Mouse (Mus musculus) cerebellum, adult 2 months (tissue): ENCODE results near the gene Gm8947. TPM values are rescaled to one million over a fixed set of nuclear protein-coding genes. Genes with fewer than 3 reads are reported as not detected.
"Not testable (repeated sequence)": the region's sequence is repeated elsewhere in the genome, so short reads cannot be mapped to it uniquely, and the experiment has no call there.

Source experiments
- DNase-seq, 2 experiments: peaks; one replicate each; pipeline ENCODE4 v3.0.0; 2021
- H3K27ac ChIP-seq: fragments of 200-500 bp; 2 replicates; pipeline ENCODE4 v1.5.1; 2012; ENCODE audit warnings: low read length, control low read depth, inconsistent platforms; ENCODE audit not compliant: insufficient read depth
- H3K27me3 ChIP-seq: fragments of 200-500 bp; 2 replicates; pipeline ENCODE4 v1.6.1; 2012; ENCODE audit warnings: inconsistent platforms, mild to moderate bottlenecking, low read length, moderate library complexity; ENCODE audit not compliant: control insufficient read depth, insufficient read depth
- H3K4me1 ChIP-seq: fragments of 200-500 bp; 2 replicates; pipeline ENCODE4 v1.6.1; 2011; ENCODE audit warnings: low read length; ENCODE audit not compliant: control insufficient read depth, insufficient read depth
- H3K4me3 ChIP-seq: fragments of 200-500 bp; replicated peaks from 2 replicates; pipeline ENCODE3; 2011; ENCODE audit warnings: mild to moderate bottlenecking, low read depth, low read length, control low read depth; ENCODE audit not compliant: insufficient read depth
- CTCF ChIP-seq: fragments of 200-500 bp; IDR thresholded peaks from 2 replicates; pipeline ENCODE4 v1.5.1; 2011; ENCODE audit warnings: low read depth, mild to moderate bottlenecking, control low read depth, low read length, moderate library complexity, borderline replicate concordance; ENCODE audit not compliant: insufficient read depth
- POLR2A ChIP-seq: fragments of 200-500 bp; IDR thresholded peaks from 2 replicates; pipeline ENCODE4 v1.6.1; 2011; ENCODE audit warnings: low read length, control low read depth, borderline replicate concordance; ENCODE audit not compliant: insufficient read depth
- WGBS: fragments of 180-500 bp; shearing (Covaris S2); methylation state at CpG from one replicate; pipeline ENCODE4 v1.1.7; 2018; 5-methylcytosine and 5-hydroxymethylcytosine counted together
- polyA plus RNA-seq: library from polyadenylated mRNA; depleted of rRNA; stranded (reverse); fragments of >200 nt; gene quantifications from 2 replicates; pipeline ENCODE4 v1.2.3, GENCODE M21; 2012

Gm8947 gene
- polyA plus RNA-seq, 1 experiment, result not detected

DNA sequence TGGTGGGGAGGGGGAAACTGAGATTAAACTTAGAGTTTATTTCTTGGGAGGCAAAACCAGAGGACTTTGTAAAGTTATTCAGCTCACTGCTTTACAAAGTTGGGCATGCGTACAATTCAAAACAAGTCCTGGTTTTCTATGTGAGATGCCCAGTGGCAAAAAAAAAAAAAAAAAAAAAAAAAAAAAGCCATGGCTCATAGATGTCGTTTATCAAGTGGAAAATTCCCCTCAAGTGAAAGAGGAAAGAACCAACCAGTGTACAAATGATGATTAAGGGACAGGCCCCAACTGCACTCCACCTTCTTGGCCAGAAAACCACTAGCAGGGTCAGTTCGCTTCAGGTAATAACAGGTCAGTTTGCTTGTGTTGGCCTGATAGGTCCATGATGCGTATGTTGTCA lies 3.7 kb upstream of the Gm8947 start:
- Histone ChIP-seq H3K4me3 (no peak overlapping the region), H3K27me3 (no peaks in the 10 kb centered on the region), H3K27ac (no peak overlapping the region), H3K4me1 (no peaks in the 10 kb centered on the region)
- DNase-seq, result no peak
- WGBS, result 88% methylated on average over 4 of the region's 4 CpGs
- TF ChIP-seq POLR2A (no peak), CTCF (no peak)

- H3K27ac ChIP-seq, DNase-seq, H3K4me3 ChIP-seq, H3K27me3 ChIP-seq, H3K4me1 ChIP-seq: not testable (repeated sequence)
- 66% methylated on average over 15 of the region's 15 CpGs for WGBS
Observed at GRCm38 (mm10) chr1:151192739-151193138, 563 bp downstream of the Gm8947 start.

- H3K4me3 ChIP-seq, DNase-seq, H3K4me1 ChIP-seq, H3K27ac ChIP-seq, H3K27me3 ChIP-seq: not testable (repeated sequence)
- WGBS, result 74% methylated on average over 4 of the region's 4 CpGs
Observed at GRCm38 (mm10) chr1:151195986-151196385, 3.8 kb downstream of the Gm8947 start.

DNA sequence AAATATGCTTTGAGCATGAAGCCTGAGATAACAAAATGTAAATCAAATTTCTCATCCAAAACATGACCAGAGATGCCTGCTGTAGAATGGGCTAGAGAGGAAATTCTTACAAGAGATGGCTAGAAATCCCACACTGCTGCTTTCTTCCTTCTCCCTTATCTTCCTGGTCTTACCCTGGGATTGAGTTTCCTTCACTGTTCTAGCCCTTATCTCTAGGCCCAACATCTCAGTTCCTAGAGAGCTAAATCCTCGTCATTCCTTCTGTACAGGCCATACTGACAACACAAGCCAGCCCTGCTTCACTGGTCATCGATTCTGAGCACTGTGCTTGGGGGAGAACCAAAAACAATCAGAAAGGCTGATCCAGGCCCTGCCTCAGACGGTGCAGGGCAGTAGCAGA lies 4.5 kb downstream of the Gm8947 start:
- not testable (repeated sequence) for H3K4me3 ChIP-seq, H3K4me1 ChIP-seq, DNase-seq, H3K27ac ChIP-seq, H3K27me3 ChIP-seq
- WGBS, result 86% methylated on average over 3 of the region's 3 CpGs

- 86% methylated on average over 3 of the region's 4 CpGs for WGBS
- H3K27me3 ChIP-seq, H3K4me3 ChIP-seq, DNase-seq, H3K27ac ChIP-seq, H3K4me1 ChIP-seq: not testable (repeated sequence)
Observed at GRCm38 (mm10) chr1:151198120-151198519, 5.9 kb downstream of the Gm8947 start, which contains the start of gene Gm47995. TSS of gene Gm47995 (plus strand) at chr1:151198448.

- not testable (repeated sequence) for H3K4me3 ChIP-seq, H3K27ac ChIP-seq, H3K4me1 ChIP-seq, DNase-seq, H3K27me3 ChIP-seq
Observed at GRCm38 (mm10) chr1:151200620-151201019, 8.4 kb downstream of the Gm8947 start.

DNA sequence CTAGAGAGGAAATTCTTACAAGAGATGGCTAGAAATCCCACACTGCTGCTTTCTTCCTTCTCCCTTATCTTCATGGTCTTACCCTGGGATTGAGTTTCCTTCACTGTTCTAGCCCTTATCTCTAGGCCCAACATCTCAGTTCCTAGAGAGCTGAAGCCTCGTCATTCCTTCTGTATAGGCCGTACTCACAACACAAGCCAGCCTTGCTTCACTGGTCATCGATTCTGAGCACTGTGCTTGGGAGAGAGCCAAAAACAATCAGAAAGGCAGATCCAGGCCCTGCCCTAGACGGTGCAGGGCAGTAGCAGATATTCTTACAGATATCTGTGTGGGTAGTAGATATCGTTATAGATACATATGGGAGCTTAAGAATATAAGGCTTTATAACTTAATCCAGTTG lies 10.6 kb downstream of the Gm8947 start:
- H3K27ac ChIP-seq, H3K27me3 ChIP-seq, DNase-seq, H3K4me3 ChIP-seq, H3K4me1 ChIP-seq: not testable (repeated sequence)
- WGBS, result 49% methylated on average over 4 of the region's 5 CpGs

GRCm38 (mm10) chr1:151203818-151204217 lies 11.6 kb downstream of the Gm8947 start, which contains the start of gene 3110040M04Rik:
TSS of gene 3110040M04Rik (plus strand) at chr1:151204121.
- not testable (repeated sequence) for H3K27me3 ChIP-seq, H3K4me3 ChIP-seq, H3K27ac ChIP-seq, DNase-seq, H3K4me1 ChIP-seq
- no CpG with 5 or more reads among the region's 6 CpGs for WGBS

GRCm38 (mm10) chr1:151208493-151208892 lies 16.3 kb downstream of the Gm8947 start:
- not testable (repeated sequence) for H3K27ac ChIP-seq, H3K27me3 ChIP-seq, H3K4me1 ChIP-seq, H3K4me3 ChIP-seq, DNase-seq
- WGBS, result 48% methylated on average over 3 of the region's 5 CpGs

- DNase-seq, H3K27ac ChIP-seq, H3K4me1 ChIP-seq, H3K4me3 ChIP-seq, H3K27me3 ChIP-seq: not testable (repeated sequence)
Observed at GRCm38 (mm10) chr1:151208944-151209343, 16.8 kb downstream of the Gm8947 start.

DNA sequence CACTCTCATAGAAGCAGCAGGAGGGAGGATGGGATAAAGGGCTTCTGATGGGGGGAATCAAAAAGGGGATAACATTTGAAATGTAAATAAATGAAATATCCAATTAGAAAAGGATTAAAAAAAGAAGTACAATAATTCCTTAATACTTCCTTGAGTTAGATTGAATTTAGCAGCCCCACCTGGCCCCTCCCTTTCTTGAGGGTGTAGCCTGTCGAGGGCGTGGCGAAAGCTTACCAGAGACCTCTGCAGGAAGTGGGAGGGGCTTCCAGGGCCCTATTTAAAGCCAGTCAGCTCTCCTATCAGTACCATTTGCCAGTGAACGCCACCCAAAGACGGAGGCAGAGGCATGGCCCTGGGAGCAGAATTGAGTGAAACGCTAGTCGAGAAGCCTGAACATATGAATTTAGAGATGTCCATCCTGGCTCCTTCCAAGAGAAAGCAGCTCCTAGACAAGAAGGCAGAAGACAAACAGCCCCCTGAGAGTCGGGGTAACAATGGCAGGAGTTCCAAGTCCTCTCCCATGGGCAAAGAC lies 17.7 kb downstream of the Gm8947 start, which contains the start of gene Gm47996:
Gm47996 (plus strand) TSS at position 308 of the 532 bp plus-strand sequence.
- not testable (repeated sequence) for H3K27me3 ChIP-seq, H3K4me3 ChIP-seq, H3K4me1 ChIP-seq, DNase-seq, H3K27ac ChIP-seq
- 94% methylated on average over 4 of the region's 8 CpGs for WGBS

DNA sequence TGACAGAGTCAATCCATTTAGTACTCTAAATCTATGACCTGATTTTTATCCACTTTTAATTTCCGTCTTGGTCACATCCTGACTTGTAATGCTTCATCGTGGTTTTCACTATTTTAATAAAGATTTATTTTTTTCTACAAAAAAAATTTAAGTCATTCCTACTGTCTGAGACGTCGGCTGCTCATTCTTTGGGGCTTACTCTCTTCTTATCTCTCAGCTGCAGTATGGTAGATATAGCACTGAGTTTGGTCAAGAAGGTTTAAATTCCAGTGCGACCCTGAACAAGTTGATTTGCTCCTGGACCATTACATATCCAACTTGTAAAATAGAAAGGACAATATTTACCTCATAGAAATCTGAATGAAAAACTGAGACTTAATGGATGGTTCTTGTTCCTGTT lies 19.5 kb downstream of the Gm8947 start:
- 92% methylated on average over 5 of the region's 5 CpGs for WGBS
- H3K4me1 ChIP-seq, DNase-seq, H3K27ac ChIP-seq, H3K4me3 ChIP-seq, H3K27me3 ChIP-seq: not testable (repeated sequence)
